Mouse (Mus musculus) stomach, embryonic 16.5 days (tissue): ENCODE measurements around the gene Clasp1. TPM values are rescaled to one million over a fixed set of nuclear protein-coding genes. Genes with fewer than 3 reads are reported as not detected.
"Not testable (repeated sequence)": the region's sequence is repeated elsewhere in the genome, so short reads cannot be mapped to it uniquely, and the experiment has no call there.

Experiments used
- ATAC-seq: fragments of 200-750 bp; cut with Nextera tagmentation; 2 replicates; pipeline ENCODE4 v1.8.0; 2017; ENCODE audit warnings: moderate number of reproducible peaks, moderate TSS enrichment; ENCODE audit not compliant: insufficient read depth, low FRiP score
- H3K27ac ChIP-seq: fragments of 300-500 bp; sonication (generic); 2 replicates; pipeline ENCODE4 v1.5.1; 2014; ENCODE audit warnings: low read length
- H3K27me3 ChIP-seq: fragments of 300-500 bp; sonication (generic); 2 replicates; pipeline ENCODE4 v1.6.1; 2014; ENCODE audit warnings: low read length, control low read depth, mixed read lengths; ENCODE audit not compliant: control insufficient read depth, insufficient read depth
- H3K36me3 ChIP-seq: fragments of 300-500 bp; sonication (generic); 2 replicates; pipeline ENCODE4 v1.6.1; 2014; ENCODE audit warnings: low read length; ENCODE audit not compliant: control insufficient read depth, insufficient read depth
- H3K4me1 ChIP-seq: fragments of 300-500 bp; sonication (generic); 2 replicates; pipeline ENCODE4 v1.6.1; 2014; ENCODE audit warnings: low read length, control low read depth, mixed read lengths; ENCODE audit not compliant: control insufficient read depth, insufficient read depth
- H3K4me2 ChIP-seq: fragments of 300-500 bp; sonication (generic); 2 replicates; pipeline ENCODE4 v1.6.1; 2014; ENCODE audit warnings: low read depth, low read length, mixed read lengths
- H3K4me3 ChIP-seq: fragments of 300-500 bp; sonication (generic); replicated peaks from 2 replicates; pipeline ENCODE4 v1.5.1; 2014; ENCODE audit warnings: mild to moderate bottlenecking, low read length
- H3K9ac ChIP-seq: fragments of 300-500 bp; sonication (generic); 2 replicates; pipeline ENCODE4 v1.6.1; 2014; ENCODE audit warnings: low read length
- H3K9me3 ChIP-seq: fragments of 300-500 bp; sonication (generic); replicated peaks from 2 replicates; pipeline ENCODE4 v1.6.1; 2016; ENCODE audit warnings: low read length, control low read depth; ENCODE audit not compliant: control insufficient read depth
- WGBS: fragments of 180-500 bp; shearing (Covaris S2); extraction: QIAGEN DNeasy Blood & Tissue Kit; methylation state at CpG from one replicate; pipeline ENCODE4 v1.1.7; 2014; 5-methylcytosine and 5-hydroxymethylcytosine counted together
- polyA plus RNA-seq: library from polyadenylated mRNA; unstranded; fragments of >200 nt; fragmentation: Nextera tagmentation; extraction: Ambion mirVana; gene quantifications from 2 replicates; pipeline ENCODE4 v1.2.1, GENCODE M21; 2015

Clasp1 gene
- polyA plus RNA-seq, 1 experiment from 2014 or later: 39.3 TPM

- Histone ChIP-seq H3K4me1 (no peaks in the 10 kb centered on the region), H3K4me3 (no peak overlapping the region), H3K27ac (no peak overlapping the region), H3K36me3 (peaks cover 16% of the 10 kb centered on the region), H3K4me2 (no peak overlapping the region), H3K9me3 (no peaks in the 10 kb centered on the region), H3K27me3 (no peaks in the 10 kb centered on the region), H3K9ac (no peak overlapping the region)
- ATAC-seq: no peak
- 43% methylated on average over 2 of the region's 2 CpGs for WGBS
These were observed 206.5 kb downstream of the Clasp1 start for GRCm38 (mm10) chr1:118595395-118595794.

DNA sequence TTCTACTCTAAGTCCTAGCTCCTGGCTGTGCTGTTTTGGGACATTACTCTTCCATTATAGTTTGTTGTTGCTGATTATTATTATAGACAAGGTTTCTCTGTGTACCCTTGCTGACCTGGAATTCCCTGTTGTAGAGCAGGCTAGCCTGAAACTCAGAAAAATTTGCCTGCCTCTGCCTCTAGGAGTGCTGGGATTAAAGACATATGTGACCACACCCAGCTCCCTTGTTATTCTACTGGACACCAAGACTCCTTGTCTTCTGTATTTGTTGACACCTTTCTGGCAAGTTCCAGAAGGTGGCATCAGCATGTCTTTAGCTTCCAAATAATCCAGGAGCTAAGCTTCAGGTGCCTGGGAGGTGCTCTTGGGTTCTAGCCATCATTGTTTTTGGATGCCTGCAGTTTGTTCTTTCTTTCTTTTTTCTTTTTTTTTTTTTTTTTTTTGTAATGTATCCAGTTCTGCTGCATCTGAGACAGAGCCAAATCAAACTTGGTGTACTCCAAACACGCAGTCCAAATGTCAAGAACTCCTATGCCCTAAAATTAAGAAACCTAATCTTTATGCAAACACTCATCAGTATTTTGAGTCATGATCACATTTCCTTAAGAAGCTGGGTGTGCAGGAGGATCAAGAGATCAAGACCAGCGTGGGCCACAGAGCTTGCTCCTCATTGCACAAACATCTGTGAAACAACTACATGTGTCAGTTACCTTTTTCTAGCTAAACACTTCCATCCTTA lies 208.8 kb downstream of the Clasp1 start:
- peaks cover 9% of the 10 kb centered on the region; the same call in 1 of the 2 replicates for H3K36me3 ChIP-seq
- H3K9me3 ChIP-seq: no peaks in the 10 kb centered on the region
- WGBS: 54% methylated on average over 2 of the region's 2 CpGs
- no peak overlapping the region for H3K4me3 ChIP-seq
- H3K27ac ChIP-seq: peak overlapping the region; percentile 58
- no peaks in the 10 kb centered on the region for H3K27me3 ChIP-seq
- no peak for ATAC-seq
- no peaks in the 10 kb centered on the region for H3K4me1 ChIP-seq
- no peak overlapping the region for H3K4me2 ChIP-seq
- H3K9ac ChIP-seq: no peak overlapping the region

GRCm38 (mm10) chr1:118598339-118598738 lies 209.5 kb downstream of the Clasp1 start:
- H3K9me3 ChIP-seq: no peaks in the 10 kb centered on the region
- peak; percentile 59; the same call in 1 of the 2 replicates for ATAC-seq
- no peak overlapping the region for H3K4me2 ChIP-seq
- H3K27ac ChIP-seq: peak overlapping the region; percentile 58; the same call in 1 of the 2 replicates
- H3K36me3 ChIP-seq: peaks cover 7% of the 10 kb centered on the region; the same call in 1 of the 2 replicates
- H3K27me3 ChIP-seq: no peaks in the 10 kb centered on the region
- no peak overlapping the region for H3K9ac ChIP-seq
- H3K4me3 ChIP-seq: no peak overlapping the region
- no peaks in the 10 kb centered on the region for H3K4me1 ChIP-seq
- WGBS: 62% methylated on average over 3 of the region's 3 CpGs

DNA sequence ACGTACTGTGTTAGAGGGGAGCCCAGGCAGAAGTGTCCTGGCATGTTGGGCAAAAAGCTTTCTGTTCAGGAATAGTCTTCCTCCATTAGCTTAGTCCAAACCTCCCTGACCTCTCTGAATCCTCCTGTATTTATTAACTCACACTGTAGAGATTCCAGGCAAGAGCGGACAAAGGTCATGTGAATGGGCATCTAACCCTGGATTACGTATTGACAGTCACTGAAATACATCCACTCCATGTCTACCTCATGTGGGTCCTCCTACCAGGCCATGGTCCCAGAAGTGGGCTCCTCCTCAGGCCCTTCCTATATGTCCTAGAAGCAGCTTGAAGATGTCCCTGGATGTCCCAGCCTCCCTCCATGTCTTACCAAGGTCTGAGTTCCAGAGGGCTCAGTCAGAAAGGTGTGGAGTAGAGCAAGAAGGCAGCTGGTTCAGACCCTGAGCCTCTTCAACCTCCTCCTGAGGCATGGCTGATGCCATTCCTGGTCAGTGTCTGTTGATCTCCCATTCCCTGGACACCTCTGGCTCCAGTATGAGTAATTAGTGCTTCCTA lies 224.8 kb downstream of the Clasp1 start:
- peak; percentile 21; the same call in 1 of the 2 replicates for ATAC-seq
- Histone ChIP-seq H3K9me3 (no peaks in the 10 kb centered on the region), H3K27ac (no peak overlapping the region), H3K4me3 (no peak overlapping the region), H3K4me2 (no peak overlapping the region), H3K4me1 (no peaks in the 10 kb centered on the region), H3K9ac (no peak overlapping the region), H3K27me3 (no peaks in the 10 kb centered on the region), H3K36me3 (0 out of 2 replicates have a peak, but pooled peaks cover 2% of the 10 kb centered on the region)
- 79% methylated on average over 3 of the region's 3 CpGs for WGBS

DNA sequence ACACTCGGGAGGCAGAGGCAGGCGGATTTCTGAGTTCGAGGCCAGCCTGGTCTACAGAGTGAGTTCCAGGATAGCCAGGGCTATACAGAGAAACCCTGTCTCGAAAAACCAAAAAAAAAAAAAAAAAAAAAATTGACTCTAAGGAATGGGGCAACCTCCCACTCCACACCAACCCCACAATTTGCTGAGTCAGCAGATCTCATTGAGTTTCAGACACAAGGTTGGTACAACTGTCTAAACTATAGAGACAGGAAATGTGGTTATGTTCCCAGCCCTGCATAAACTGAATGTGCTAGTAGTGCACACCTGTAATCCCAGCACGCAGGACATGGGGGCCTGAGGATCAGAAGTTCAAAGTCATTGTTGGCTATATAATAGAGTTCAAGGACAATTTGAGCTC lies 232.2 kb downstream of the Clasp1 start:
- H3K9ac ChIP-seq, H3K4me2 ChIP-seq, H3K27ac ChIP-seq, ATAC-seq, H3K4me3 ChIP-seq, H3K9me3 ChIP-seq, H3K27me3 ChIP-seq, H3K4me1 ChIP-seq, H3K36me3 ChIP-seq: not testable (repeated sequence)
- WGBS: 93% methylated on average over 4 of the region's 5 CpGs

- Histone ChIP-seq H3K4me1 (no peaks in the 10 kb centered on the region; the same call in 1 of the 2 replicates), H3K9me3 (no peaks in the 10 kb centered on the region), H3K9ac (no peak overlapping the region), H3K27me3 (0 out of 2 replicates have a peak, but pooled peaks cover 2% of the 10 kb centered on the region), H3K4me2 (no peak overlapping the region), H3K4me3 (no peak overlapping the region), H3K27ac (no peak overlapping the region), H3K36me3 (no peaks in the 10 kb centered on the region)
- WGBS: 43% methylated on average over 3 of the region's 3 CpGs
- ATAC-seq: peak; percentile 16; the same call in 1 of the 2 replicates
These were observed 234.0 kb downstream of the Clasp1 start for GRCm38 (mm10) chr1:118622857-118623256.

DNA sequence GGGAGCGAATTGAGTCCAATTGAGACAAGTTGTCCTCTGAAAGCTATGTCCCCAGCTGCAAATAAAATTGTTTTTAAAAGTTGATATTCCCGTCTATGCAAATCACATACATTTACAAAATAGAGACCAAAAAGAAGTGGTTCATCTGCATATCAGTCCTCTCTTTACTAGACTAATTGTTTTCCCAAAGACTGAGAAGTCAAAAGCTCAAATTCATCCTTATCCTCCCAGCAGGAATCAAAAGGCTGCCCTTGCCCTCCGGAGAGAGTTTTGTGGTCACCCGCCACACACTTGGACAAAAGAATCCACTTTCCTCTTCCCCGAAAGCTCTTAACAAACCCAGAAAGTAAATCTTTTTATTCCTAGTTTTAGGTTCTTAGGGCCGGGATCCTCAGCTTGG lies 236.6 kb downstream of the Clasp1 start:
- Histone ChIP-seq H3K4me1 (peaks cover 3% of the 10 kb centered on the region; the same call in 1 of the 2 replicates), H3K27ac (no peak overlapping the region), H3K9me3 (no peaks in the 10 kb centered on the region), H3K27me3 (peaks cover 3% of the 10 kb centered on the region; the same call in 1 of the 2 replicates), H3K36me3 (no peaks in the 10 kb centered on the region), H3K4me2 (no peak overlapping the region), H3K4me3 (no peak overlapping the region), H3K9ac (no peak overlapping the region)
- 55% methylated on average over 6 of the region's 6 CpGs for WGBS
- ATAC-seq: no peak

GRCm38 (mm10) chr1:118625921-118626320 lies 237.1 kb downstream of the Clasp1 start:
- Histone ChIP-seq H3K27ac (no peak overlapping the region), H3K27me3 (peaks cover 3% of the 10 kb centered on the region; the same call in 1 of the 2 replicates), H3K4me2 (no peak overlapping the region), H3K4me1 (peaks cover 3% of the 10 kb centered on the region; the same call in 1 of the 2 replicates), H3K9me3 (no peaks in the 10 kb centered on the region), H3K36me3 (no peaks in the 10 kb centered on the region), H3K9ac (no peak overlapping the region), H3K4me3 (no peak overlapping the region)
- ATAC-seq: no peak
- WGBS: 60% methylated on average over 2 of the region's 2 CpGs

DNA sequence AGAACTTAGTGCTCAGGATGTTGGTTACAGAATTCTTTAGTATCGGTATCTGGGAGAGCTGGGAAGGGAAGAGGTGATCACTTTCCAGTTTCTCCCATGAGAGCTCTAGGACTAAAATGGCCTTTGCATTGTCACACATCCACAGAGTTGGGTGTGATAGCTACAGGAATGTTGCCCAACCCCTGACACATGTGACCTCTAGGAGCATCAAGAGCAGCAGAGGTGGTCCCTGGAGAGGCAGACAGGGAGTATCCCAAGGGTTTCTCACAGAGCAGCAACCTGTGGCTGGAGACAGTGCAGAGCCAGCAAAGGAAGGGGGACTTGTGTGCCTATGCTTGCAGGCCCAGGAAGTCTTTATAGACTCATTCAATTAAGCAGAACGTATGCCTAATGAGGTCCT lies 237.6 kb downstream of the Clasp1 start:
- H3K27ac ChIP-seq: no peak overlapping the region
- H3K36me3 ChIP-seq: no peaks in the 10 kb centered on the region

More for the DNA sequence above, 237.6 kb downstream of the Clasp1 start:
- Histone ChIP-seq H3K9me3 (no peaks in the 10 kb centered on the region), H3K4me1 (peaks cover 3% of the 10 kb centered on the region; the same call in 1 of the 2 replicates), H3K4me2 (no peak overlapping the region), H3K9ac (no peak overlapping the region), H3K27me3 (peaks cover 3% of the 10 kb centered on the region; the same call in 1 of the 2 replicates), H3K4me3 (no peak overlapping the region)
- ATAC-seq: no peak
- WGBS: 81% methylated on average over 2 of the region's 2 CpGs
